Mouse (Mus musculus) thymus, adult 2 months (tissue): ENCODE results near the gene Phospho1. TPM values are rescaled to one million over a fixed set of nuclear protein-coding genes. Genes with fewer than 3 reads are reported as not detected.
A peak's percentile ranks its signal among the peaks of the same experiment; 100 is the strongest.

Source experiments
- DNase-seq: peaks from one replicate; pipeline ENCODE4 v3.0.0; 2021
- H3K27ac ChIP-seq: fragments of 200-500 bp; 2 replicates; pipeline ENCODE4 v1.5.1; 2012; ENCODE audit warnings: low read length, control low read depth; ENCODE audit not compliant: control insufficient read depth, insufficient read depth
- H3K27me3 ChIP-seq: fragments of 200-500 bp; 2 replicates; pipeline ENCODE4 v1.6.1; 2012; ENCODE audit warnings: mild to moderate bottlenecking, low read length, moderate library complexity, mixed read lengths; ENCODE audit not compliant: control insufficient read depth, insufficient read depth
- H3K36me3 ChIP-seq: fragments of 200-500 bp; 2 replicates; pipeline ENCODE4 v1.6.1; 2012; ENCODE audit warnings: mild to moderate bottlenecking, low read length, moderate library complexity; ENCODE audit not compliant: control insufficient read depth, insufficient read depth
- H3K4me1 ChIP-seq: fragments of 200-500 bp; replicated peaks from 2 replicates; pipeline ENCODE4 v1.6.1; 2012; ENCODE audit warnings: low read length; ENCODE audit not compliant: control insufficient read depth, insufficient read depth
- H3K4me3 ChIP-seq: fragments of 200-500 bp; 2 replicates; pipeline ENCODE4 v1.5.1; 2012; ENCODE audit warnings: mild to moderate bottlenecking, low read length, control low read depth, moderate library complexity; ENCODE audit not compliant: control insufficient read depth, insufficient read depth
- CTCF ChIP-seq: fragments of 200-500 bp; IDR thresholded peaks from 2 replicates; pipeline ENCODE4 v1.5.1; 2012; ENCODE audit warnings: mild to moderate bottlenecking, control low read depth, low read length, moderate library complexity, borderline replicate concordance; ENCODE audit not compliant: control insufficient read depth, poor library complexity, insufficient read depth; ENCODE audit errors: extremely low read depth
- POLR2A ChIP-seq: fragments of 200-500 bp; IDR thresholded peaks from 2 replicates; pipeline ENCODE4 v1.6.1; 2012; ENCODE audit warnings: mild to moderate bottlenecking, low read length, control low read depth, moderate library complexity; ENCODE audit not compliant: control insufficient read depth, poor library complexity, insufficient read depth; ENCODE audit errors: extremely low read depth
- WGBS: fragments of 180-500 bp; shearing (Covaris S2); methylation state at CpG from one replicate; pipeline ENCODE4 v1.1.7; 2018; 5-methylcytosine and 5-hydroxymethylcytosine counted together
- polyA plus RNA-seq: library from polyadenylated mRNA; depleted of rRNA; stranded (reverse); fragments of >200 nt; gene quantifications from 2 replicates; pipeline ENCODE4 v1.2.3, GENCODE M21; 2012

The Phospho1 gene
- polyA plus RNA-seq, 1 experiment = 24.9 TPM

GRCm38 (mm10) chr11:95834143-95834667 lies 9.9 kb downstream of the Phospho1 start:
- 0 out of 2 replicates have a peak, but pooled peaks have one; percentile 17 for TF ChIP-seq CTCF
- TF ChIP-seq POLR2A = no peak; the same call in 1 of the 2 replicates
- peaks cover 89% of the 10 kb centered on the region for H3K4me1 ChIP-seq
- DNase-seq = peak; percentile 96
- no peaks in the 10 kb centered on the region for H3K27me3 ChIP-seq
- WGBS = 3% methylated on average over 22 of the region's 22 CpGs
- H3K27ac ChIP-seq = peak overlapping the region; percentile 97
- peak overlapping the region; percentile 54 for H3K4me3 ChIP-seq
- H3K36me3 ChIP-seq = peaks cover 37% of the 10 kb centered on the region

- WGBS = 2% methylated on average over 15 of the region's 15 CpGs
- Histone ChIP-seq H3K4me3 (peak overlapping the region; percentile 26), H3K36me3 (peaks cover 37% of the 10 kb centered on the region), H3K4me1 (peaks cover 84% of the 10 kb centered on the region), H3K27ac (peak overlapping the region; percentile 97), H3K27me3 (no peaks in the 10 kb centered on the region)
- TF ChIP-seq CTCF (no peak), POLR2A (no peak)
- DNase-seq = peak; percentile 76
Measured at GRCm38 (mm10) chr11:95834742-95835710, 10.7 kb downstream of the Phospho1 start.

- TF ChIP-seq CTCF = no peak
- no peak for TF ChIP-seq POLR2A
- 22% methylated on average over 6 of the region's 6 CpGs for WGBS
- peak overlapping the region; percentile 97 for H3K27ac ChIP-seq
- peaks cover 78% of the 10 kb centered on the region for H3K4me1 ChIP-seq
- peak overlapping the region; percentile 26 for H3K4me3 ChIP-seq
- no peaks in the 10 kb centered on the region for H3K27me3 ChIP-seq
- DNase-seq = no peak
- peaks cover 37% of the 10 kb centered on the region for H3K36me3 ChIP-seq
Measured at GRCm38 (mm10) chr11:95835832-95836231, 11.5 kb downstream of the Phospho1 start.

- Histone ChIP-seq H3K4me1 (peaks cover 72% of the 10 kb centered on the region), H3K36me3 (peaks cover 37% of the 10 kb centered on the region), H3K27me3 (no peaks in the 10 kb centered on the region), H3K27ac (peak overlapping the region; percentile 97; the same call in 1 of the 2 replicates), H3K4me3 (no peak overlapping the region)
- no peak for DNase-seq
- TF ChIP-seq POLR2A (no peak), CTCF (no peak)
- 90% methylated on average over 6 of the region's 6 CpGs for WGBS
Measured at GRCm38 (mm10) chr11:95836433-95836832, 12.1 kb downstream of the Phospho1 start.

GRCm38 (mm10) chr11:95837059-95837458 lies 12.8 kb downstream of the Phospho1 start, which contains the start of gene Gngt2:
TSS of gene Gngt2 (plus strand) at chr11:95837216.
- 91% methylated on average over 10 of the region's 10 CpGs for WGBS
- H3K36me3 ChIP-seq = peaks cover 34% of the 10 kb centered on the region
- H3K4me3 ChIP-seq = 0 out of 2 replicates have a peak within 1 kb of the TSS, but pooled peaks have one; percentile 2
- H3K27ac ChIP-seq = peak within 1 kb of the TSS; percentile 97
- H3K27me3 ChIP-seq = no peaks in the 10 kb centered on the region
- peaks cover 68% of the 10 kb centered on the region for H3K4me1 ChIP-seq
- DNase-seq = no peak
- TF ChIP-seq POLR2A (no peak), CTCF (no peak)

- DNase-seq = peak; percentile 31
- peak overlapping the region; percentile 61; the same call in 1 of the 2 replicates for H3K27ac ChIP-seq
Measured at GRCm38 (mm10) chr11:95838598-95838997, 14.3 kb downstream of the Phospho1 start.

More at GRCm38 (mm10) chr11:95838598-95838997, 14.3 kb downstream of the Phospho1 start:
- TF ChIP-seq POLR2A (no peak), CTCF (no peak)
- 40% methylated on average over 4 of the region's 4 CpGs for WGBS
- H3K4me3 ChIP-seq = peak overlapping the region; percentile 40
- peaks cover 67% of the 10 kb centered on the region for H3K4me1 ChIP-seq
- H3K36me3 ChIP-seq = peaks cover 18% of the 10 kb centered on the region
- no peaks in the 10 kb centered on the region for H3K27me3 ChIP-seq
